Mouse (Mus musculus) layer of hippocampus, adult 9-11 months (tissue): Measurements from ENCODE around the gene Igdcc4.
"Not testable (repeated sequence)": the region's sequence is repeated elsewhere in the genome, so short reads cannot be mapped to it uniquely, and the experiment has no call there.

Source experiments
- DNase-seq: peaks from one replicate; pipeline ENCODE4 v3.0.0; 2022

Igdcc4 gene

GRCm38 (mm10) chr9:65100991-65101685, at the start of gene Igdcc4:
TSS of gene Igdcc4 (plus strand) at chr9:65101486.
- no peak for DNase-seq

GRCm38 (mm10) chr9:65064251-65064650, 37.0 kb upstream of the Igdcc4 start:
- DNase-seq: no peak

DNA sequence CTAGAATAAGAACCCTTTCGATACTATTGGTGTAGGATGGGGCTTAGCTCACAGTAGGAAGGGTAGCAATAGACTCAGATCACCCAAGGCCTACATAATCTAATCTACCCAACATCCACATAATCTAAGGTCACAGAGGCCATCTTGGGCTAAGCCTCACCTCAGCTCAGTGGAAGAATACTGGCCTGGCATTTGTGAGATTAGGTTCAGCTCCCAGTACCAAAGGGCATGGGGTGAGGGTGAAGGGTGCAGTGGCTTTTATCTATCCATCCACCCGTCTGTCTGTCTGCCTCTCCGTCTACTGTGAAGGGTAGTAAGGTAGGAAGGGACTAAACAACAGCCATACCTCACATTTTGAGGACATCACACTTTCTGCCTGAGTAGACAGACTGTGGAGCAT, 30.7 kb upstream of the Igdcc4 start:
- no peak for DNase-seq

DNA sequence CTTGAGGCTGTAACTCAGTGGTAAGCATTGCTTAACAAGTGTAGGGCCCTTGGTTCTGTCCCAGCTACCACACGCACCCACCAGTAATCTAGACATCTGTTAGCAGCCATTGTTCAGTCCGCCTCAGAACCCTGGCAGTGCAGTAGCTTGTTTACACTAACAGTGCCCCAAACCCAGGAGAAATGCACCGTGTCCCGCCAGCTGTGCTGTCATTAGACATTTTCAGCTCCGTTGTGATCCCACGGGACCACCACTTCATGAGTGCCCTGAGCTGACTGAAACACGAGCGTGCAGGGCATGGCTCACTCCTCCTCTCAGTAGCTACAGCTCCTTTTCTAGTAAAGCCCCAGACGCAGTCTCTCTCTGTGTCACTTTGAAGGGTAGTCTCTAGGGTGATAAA, 27.7 kb upstream of the Igdcc4 start:
- DNase-seq: no peak

DNA sequence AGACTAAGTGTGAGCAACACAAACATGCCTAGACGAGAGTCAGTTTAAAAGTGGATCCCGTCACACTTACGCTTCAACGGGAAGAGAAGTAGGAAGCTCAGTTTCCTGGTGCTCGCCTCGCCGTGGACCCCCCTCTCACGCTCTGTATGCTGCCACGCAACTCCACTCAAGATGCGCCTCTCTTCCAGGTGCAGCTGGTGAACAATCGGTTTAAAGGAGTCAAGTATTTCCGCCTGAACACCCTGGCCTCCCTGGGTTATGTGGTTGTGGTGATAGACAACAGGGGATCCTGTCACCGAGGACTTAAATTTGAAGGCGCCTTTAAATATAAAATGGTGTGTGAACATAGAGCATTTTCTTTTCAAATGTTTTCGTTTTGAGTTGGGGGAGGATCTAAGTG, 27.0 kb upstream of the Igdcc4 start:
- DNase-seq: no peak

- DNase-seq: no peak
Measured at GRCm38 (mm10) chr9:65074855-65075493, 26.3 kb upstream of the Igdcc4 start.

DNA sequence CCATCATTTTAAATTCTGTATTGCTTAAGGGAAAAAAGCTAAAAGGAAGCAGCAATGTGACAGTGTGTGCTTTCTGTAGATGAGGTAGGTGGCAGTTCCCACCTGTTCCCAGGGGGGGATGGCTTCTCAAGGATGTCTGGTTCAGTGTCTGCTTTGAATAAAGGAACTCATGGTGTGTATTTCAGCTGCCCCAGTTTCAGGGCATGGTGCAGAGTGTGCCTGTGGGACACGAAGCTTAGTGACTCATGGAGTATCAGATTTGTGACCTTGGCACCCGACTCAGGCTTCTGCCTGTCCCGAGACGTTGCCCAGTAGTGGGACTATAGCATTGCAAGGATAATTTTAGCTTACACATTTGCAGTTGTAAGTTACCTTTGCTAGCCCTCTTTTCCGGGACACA, 23.8 kb upstream of the Igdcc4 start:
- DNase-seq: no peak

GRCm38 (mm10) chr9:65080141-65080540, 21.1 kb upstream of the Igdcc4 start:
- DNase-seq: not testable (repeated sequence)

GRCm38 (mm10) chr9:65083075-65083765, 18.1 kb upstream of the Igdcc4 start:
- no peak for DNase-seq

GRCm38 (mm10) chr9:65084198-65084807, 17.0 kb upstream of the Igdcc4 start:
- no peak for DNase-seq

DNA sequence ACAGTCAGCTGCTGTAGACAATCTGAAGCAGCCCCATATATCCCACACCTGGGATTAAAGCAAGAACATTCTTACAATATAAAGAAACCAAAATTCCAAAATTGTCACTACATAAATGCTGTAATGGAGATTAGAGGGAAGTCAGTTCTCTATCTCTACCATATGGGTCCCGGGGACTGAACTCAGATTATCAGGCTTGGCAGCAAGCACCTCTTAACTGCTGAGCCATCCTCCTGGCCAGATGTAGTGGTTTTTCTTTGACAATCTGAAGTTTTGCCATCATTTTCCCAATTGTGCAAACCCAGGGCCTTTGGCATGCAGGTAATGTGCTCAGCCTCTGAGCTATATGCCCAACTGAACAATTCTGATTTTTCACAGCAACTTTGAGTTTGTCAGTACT, 16.0 kb upstream of the Igdcc4 start:
- DNase-seq: no peak

- DNase-seq: no peak
Measured at GRCm38 (mm10) chr9:65086801-65087200, 14.5 kb upstream of the Igdcc4 start.

GRCm38 (mm10) chr9:65087490-65087889, 13.8 kb upstream of the Igdcc4 start:
- peak; percentile 33 for DNase-seq

GRCm38 (mm10) chr9:65094237-65094636, 7.0 kb upstream of the Igdcc4 start:
- peak; percentile 48 for DNase-seq

DNA sequence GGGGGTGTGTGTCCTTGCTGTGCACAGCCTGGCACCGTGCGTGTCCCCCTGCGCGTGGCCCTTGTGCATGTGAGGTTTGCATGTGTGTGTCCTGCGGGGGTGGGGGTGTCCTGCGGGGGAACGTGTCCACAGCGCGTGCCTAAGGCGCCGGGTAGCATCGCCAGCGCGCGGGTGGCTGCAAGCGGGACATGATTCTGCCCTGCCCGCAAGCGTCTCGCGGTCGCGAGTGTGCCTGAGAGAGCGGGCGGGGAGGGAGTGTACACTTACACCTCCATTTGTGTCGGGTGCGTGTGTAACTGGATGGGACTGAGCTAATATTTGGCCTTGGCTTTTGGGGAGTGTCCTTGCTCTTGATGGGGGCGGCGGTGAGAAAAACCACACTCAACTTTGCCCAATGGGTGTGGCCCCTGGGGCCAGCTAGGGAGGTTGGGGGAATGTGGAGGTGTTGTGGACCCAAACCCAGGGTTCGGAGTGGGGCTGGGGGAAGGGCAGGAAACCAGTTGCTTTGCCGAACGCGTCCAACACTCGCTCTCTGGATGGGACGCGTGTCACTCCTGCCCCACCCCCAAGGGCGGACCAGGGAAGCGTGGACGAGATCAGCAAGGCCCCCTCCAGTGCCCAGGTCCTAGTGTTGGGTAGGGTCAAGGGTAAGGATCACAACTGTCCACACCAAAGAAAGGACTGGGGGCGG, 545 bp downstream of the Igdcc4 start:
- no peak for DNase-seq

DNA sequence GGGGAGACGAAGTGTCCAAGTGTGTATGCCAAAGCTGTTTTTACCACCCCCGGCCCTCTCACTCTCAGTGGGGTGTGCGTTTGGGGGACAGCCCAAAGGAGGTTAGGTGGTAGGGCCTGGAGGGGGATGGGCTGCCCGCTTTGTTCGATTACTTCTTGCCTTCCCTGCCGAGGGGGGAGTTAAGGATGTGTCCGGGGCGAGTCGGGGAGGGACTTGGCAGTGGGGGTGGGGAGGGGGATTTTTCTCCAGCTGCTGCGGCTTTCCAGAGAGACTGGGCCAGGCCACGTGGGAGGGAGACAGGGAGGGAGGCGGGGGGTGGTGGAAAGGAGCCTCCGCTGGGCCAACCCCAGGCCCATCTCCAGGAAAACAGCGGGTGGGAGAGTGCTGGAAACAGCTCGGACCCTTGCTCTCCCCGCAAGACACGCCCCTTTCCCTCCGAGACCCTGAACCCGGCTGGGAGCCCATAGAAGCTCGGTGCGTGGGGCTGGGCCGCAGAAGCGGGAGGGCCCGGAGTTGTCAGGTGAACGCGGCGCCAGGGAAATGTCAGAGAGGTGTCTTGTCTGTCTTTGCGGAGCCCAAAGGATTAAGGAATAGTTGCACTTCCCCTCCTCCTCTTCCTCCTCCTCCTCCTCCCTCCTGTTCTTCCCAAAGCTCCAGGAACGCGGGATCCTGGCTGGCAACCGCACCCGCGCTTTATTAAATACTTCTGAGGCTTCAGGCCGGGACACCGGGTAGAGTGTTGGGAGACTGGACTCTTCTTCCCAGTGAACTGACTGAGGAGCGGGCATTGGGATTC, 1.3 kb downstream of the Igdcc4 start:
- DNase-seq: peak; percentile 35

- DNase-seq: no peak
Measured at GRCm38 (mm10) chr9:65103173-65103752, 2.0 kb downstream of the Igdcc4 start.

DNA sequence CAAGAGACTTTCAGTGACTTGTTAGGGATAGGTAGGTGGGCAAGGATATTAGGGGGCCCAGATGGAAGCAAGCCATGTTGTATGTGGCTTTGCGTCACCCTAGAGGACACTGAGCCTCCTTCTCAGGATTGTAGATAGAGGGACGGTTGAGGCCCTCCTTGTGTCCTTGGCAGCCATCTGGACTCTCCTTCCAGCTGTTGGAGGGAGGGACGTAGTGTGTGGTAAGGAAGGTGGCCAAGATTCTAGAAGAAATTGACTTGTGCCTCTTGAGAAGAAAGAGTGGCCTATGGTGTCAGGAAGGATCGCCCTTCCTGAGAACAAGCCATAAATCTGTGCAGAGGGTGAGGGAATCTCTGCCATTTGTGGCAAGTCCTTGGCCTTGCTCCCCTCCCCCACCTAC, 5.5 kb downstream of the Igdcc4 start:
- DNase-seq: no peak

GRCm38 (mm10) chr9:65107893-65108292, 6.6 kb downstream of the Igdcc4 start:
- DNase-seq: no peak

- DNase-seq: peak; percentile 72
Measured at GRCm38 (mm10) chr9:65109132-65110072, 8.1 kb downstream of the Igdcc4 start.

DNA sequence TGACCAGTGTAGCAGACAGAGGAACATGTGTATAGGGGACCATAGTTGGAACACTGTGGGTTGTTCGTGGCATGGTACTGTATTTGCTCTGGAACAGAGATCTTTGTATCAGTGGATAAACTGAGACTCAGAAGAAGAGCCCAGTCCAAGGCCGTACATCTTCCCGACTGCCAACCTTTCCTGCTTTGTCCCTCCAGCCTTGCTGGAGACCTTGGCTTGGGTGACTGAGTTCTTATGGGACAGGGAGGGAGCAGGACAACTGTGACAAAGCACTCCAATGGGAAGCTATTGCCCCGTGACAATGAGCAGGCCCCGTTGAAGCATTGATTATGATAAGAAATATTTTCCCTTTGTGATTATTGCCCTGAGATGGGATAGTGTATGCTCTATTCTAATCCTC, 10.4 kb downstream of the Igdcc4 start:
- no peak for DNase-seq
